Mouse (Mus musculus) liver, embryonic 14.5 days (tissue): ENCODE measurements at regions not wholly inside any gene's neighbourhood (a gene's known extent, or its start where the extent isn't known, plus 50 kb on each side); places are given as distances from the start of the nearest gene placed in this dataset.

Experiments used
- ATAC-seq: fragments of 200-750 bp; cut with Nextera tagmentation; 2 replicates; pipeline ENCODE4 v1.8.0; 2017; ENCODE audit warnings: moderate number of reproducible peaks, mild to moderate bottlenecking, moderate library complexity; ENCODE audit not compliant: insufficient read depth
- DNase-seq, 3 experiments: peaks; one replicate each; pipeline ENCODE4 v3.0.0-alpha.2; 2012 to 2013; ENCODE audit warnings: low read depth in 3 of 3, low spot score in 3 of 3
- H3K27ac ChIP-seq: fragments of 300-500 bp; sonication (generic); 2 replicates; pipeline ENCODE4 v1.5.1; 2014; ENCODE audit warnings: moderate library complexity, mild to moderate bottlenecking, control low read depth, inconsistent platforms
- H3K27me3 ChIP-seq: fragments of 300-500 bp; sonication (generic); 2 replicates; pipeline ENCODE4 v1.6.1; 2014; ENCODE audit warnings: mild to moderate bottlenecking, low read length, moderate library complexity; ENCODE audit not compliant: control insufficient read depth, insufficient read depth
- H3K36me3 ChIP-seq: fragments of 300-500 bp; sonication (generic); replicated peaks from 2 replicates; pipeline ENCODE4 v1.6.1; 2014; ENCODE audit warnings: low read depth; ENCODE audit not compliant: control insufficient read depth, insufficient read depth
- H3K4me1 ChIP-seq, 2 experiments: fragments of 200-500 bp in 1 of 2; fragments of 300-500 bp in 1 of 2; sonication (generic) in 1 of 2; replicated peaks; 2 replicates each; pipeline ENCODE4 v1.6.1; 2012 to 2014; ENCODE audit warnings: antibody characterized with exemption in 1 of 2, inconsistent platforms in 1 of 2, low read length in 1 of 2; ENCODE audit not compliant: control insufficient read depth in 2 of 2, insufficient read depth in 2 of 2
- H3K4me2 ChIP-seq: fragments of 300-500 bp; sonication (generic); 2 replicates; pipeline ENCODE4 v1.6.1; 2014; ENCODE audit warnings: low read depth, mild to moderate bottlenecking, control low read depth, moderate library complexity
- H3K4me3 ChIP-seq, 2 experiments: fragments of 200-500 bp in 1 of 2; fragments of 300-500 bp in 1 of 2; sonication (generic) in 1 of 2; 2 replicates each; pipeline ENCODE4 v1.5.1; 2012 to 2014; ENCODE audit warnings: low read depth in 2 of 2, low read length in 2 of 2, mild to moderate bottlenecking in 2 of 2, control low read depth in 1 of 2, inconsistent platforms in 1 of 2, moderate library complexity in 1 of 2; ENCODE audit not compliant: insufficient read depth in 1 of 2
- H3K9ac ChIP-seq: fragments of 300-500 bp; sonication (generic); replicated peaks from 2 replicates; pipeline ENCODE4 v1.6.1; 2014; ENCODE audit warnings: mild to moderate bottlenecking, control low read depth, moderate library complexity
- H3K9me3 ChIP-seq: fragments of 300-500 bp; sonication (generic); 2 replicates; pipeline ENCODE4 v1.6.1; 2016; ENCODE audit warnings: low read length, mixed read lengths; ENCODE audit not compliant: control insufficient read depth
- CTCF ChIP-seq: IDR thresholded peaks from 2 replicates; pipeline ENCODE4 v1.5.1; 2016; ENCODE audit warnings: antibody characterized with exemption, low read depth, control low read depth
- EP300 ChIP-seq: IDR thresholded peaks from 2 replicates; pipeline ENCODE4 v1.6.1; 2016; ENCODE audit warnings: antibody characterized with exemption, low read depth
- WGBS: fragments of 180-500 bp; shearing (Covaris S2); extraction: QIAGEN DNeasy Blood & Tissue Kit; methylation state at CpG from one replicate; pipeline ENCODE4 v1.1.7; 2014; ENCODE audit not compliant: insufficient replicate concordance; 5-methylcytosine and 5-hydroxymethylcytosine counted together

DNA sequence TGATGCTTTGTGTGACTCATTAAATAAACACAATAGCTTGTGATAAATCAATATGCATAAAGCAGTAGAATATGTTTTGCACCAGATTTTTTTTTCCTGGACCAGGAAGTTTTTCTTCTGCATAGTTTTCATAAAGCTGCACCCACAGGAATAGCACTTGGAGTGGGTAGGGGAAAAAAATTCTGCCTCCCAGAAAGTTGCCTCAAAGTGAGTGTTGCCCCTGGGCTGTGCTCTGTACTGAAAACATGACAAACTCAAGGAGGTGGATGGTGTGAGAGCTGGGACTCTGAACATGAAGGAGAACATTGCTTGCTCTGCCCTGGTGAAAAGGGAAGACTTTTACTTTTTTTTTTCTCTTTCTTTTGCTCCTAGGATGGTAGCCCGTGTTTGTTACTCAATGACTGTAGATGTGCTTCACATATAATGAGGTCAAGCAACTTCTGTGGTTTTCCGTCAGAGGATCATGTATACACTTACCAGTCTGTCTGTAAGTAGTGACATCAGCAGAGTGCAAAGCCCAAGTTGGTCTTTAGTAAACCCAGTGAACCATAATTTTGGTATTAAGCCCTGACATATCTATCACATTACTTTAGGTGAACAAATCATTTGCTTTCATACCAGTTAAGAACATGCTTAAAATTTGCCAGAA, 164.1 kb upstream of the Lcorl start:
- Histone ChIP-seq H3K9ac (no peak overlapping the region), H3K36me3 (no peaks in the 10 kb centered on the region), H3K9me3 (no peaks in the 10 kb centered on the region), H3K27me3 (no peaks in the 10 kb centered on the region), H3K4me2 (no peak overlapping the region), H3K4me3 (no peak overlapping the region), H3K27ac (no peak overlapping the region), H3K4me1 (no peaks in the 10 kb centered on the region)
- 60% methylated on average over 2 of the region's 2 CpGs for WGBS
- no peak for TF ChIP-seq EP300
- no peak for TF ChIP-seq CTCF
- ATAC-seq (no peak), DNase-seq (no peak)

DNA sequence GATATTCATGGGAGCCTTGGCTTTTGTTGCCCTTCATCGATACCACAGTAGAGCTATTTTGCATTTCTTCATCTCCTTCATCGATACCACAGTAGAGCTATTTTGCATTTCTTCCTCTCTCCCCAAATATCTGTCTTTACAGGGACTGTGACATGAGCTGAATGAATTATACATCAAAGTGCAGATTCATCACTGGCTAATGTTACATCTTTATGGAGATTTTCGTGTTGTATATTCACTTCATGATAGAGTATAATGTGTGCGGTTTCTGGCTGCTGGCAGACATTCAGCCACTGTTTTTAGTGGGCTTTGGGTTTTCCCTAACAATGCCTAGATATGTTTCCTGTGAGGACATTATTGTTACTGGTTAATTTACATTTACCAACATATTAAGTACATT, 162.8 kb upstream of the Lcorl start:
- DNase-seq (no peak), ATAC-seq (no peak)
- Histone ChIP-seq H3K27me3 (no peaks in the 10 kb centered on the region), H3K4me3 (no peak overlapping the region), H3K4me1 (no peaks in the 10 kb centered on the region), H3K36me3 (no peaks in the 10 kb centered on the region), H3K27ac (no peak overlapping the region), H3K4me2 (no peak overlapping the region), H3K9ac (no peak overlapping the region), H3K9me3 (no peaks in the 10 kb centered on the region)
- TF ChIP-seq CTCF (no peak), EP300 (no peak)
- 64% methylated on average over 4 of the region's 4 CpGs for WGBS

GRCm38 (mm10) chr5:46007446-46007845, 150.0 kb upstream of the Lcorl start:
- 59% methylated on average over 9 of the region's 9 CpGs for WGBS
- Histone ChIP-seq H3K27me3 (no peaks in the 10 kb centered on the region), H3K27ac (no peak overlapping the region), H3K9ac (no peak overlapping the region), H3K4me1 (no peaks in the 10 kb centered on the region), H3K9me3 (no peaks in the 10 kb centered on the region), H3K36me3 (no peaks in the 10 kb centered on the region), H3K4me3 (no peak overlapping the region), H3K4me2 (no peak overlapping the region)
- ATAC-seq (no peak), DNase-seq (no peak)
- TF ChIP-seq CTCF (no peak), EP300 (no peak)

DNA sequence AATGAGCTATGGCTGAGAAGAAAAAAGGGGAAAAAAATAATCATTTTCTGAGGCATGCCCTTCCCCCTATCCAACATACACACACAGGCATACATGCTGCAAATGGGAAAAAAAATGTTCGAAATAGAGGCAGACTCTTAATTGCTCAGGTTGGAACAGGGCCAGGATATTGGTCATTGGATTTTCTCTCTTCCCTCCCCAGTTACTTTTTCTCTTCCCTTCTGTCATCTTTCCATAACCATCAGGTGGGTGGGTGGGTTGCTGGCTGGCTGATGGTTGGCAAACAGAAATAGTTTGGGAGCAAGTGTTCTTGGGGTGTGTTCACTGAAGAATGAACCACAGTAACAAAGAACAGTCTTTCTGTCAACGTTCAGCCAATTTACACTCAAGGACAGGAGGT, 149.3 kb upstream of the Lcorl start:
- 58% methylated on average over 2 of the region's 2 CpGs for WGBS
- ATAC-seq = no peak
- Histone ChIP-seq H3K27me3 (no peaks in the 10 kb centered on the region), H3K4me3 (no peak overlapping the region), H3K9me3 (no peaks in the 10 kb centered on the region), H3K4me1 (no peaks in the 10 kb centered on the region), H3K9ac (no peak overlapping the region), H3K27ac (no peak overlapping the region), H3K36me3 (no peaks in the 10 kb centered on the region), H3K4me2 (no peak overlapping the region)
- no peak for DNase-seq
- TF ChIP-seq EP300 = no peak
- no peak for TF ChIP-seq CTCF

- TF ChIP-seq CTCF (no peak), EP300 (no peak)
- Histone ChIP-seq H3K4me3 (no peak overlapping the region), H3K36me3 (no peaks in the 10 kb centered on the region), H3K4me2 (no peak overlapping the region), H3K9me3 (no peaks in the 10 kb centered on the region), H3K27me3 (no peaks in the 10 kb centered on the region), H3K4me1 (no peaks in the 10 kb centered on the region), H3K9ac (no peak overlapping the region), H3K27ac (no peak overlapping the region)
- 52% methylated on average over 3 of the region's 3 CpGs for whole genome bisulfite sequencing
- DNase-seq (no peak), ATAC-seq (no peak)
Observed at GRCm38 (mm10) chr5:46006228-46006627, 148.8 kb upstream of the Lcorl start.
